Mouse (Mus musculus) kidney, adult 18-20 months (tissue): Measurements from ENCODE around the gene Zfp652.
"Not testable (repeated sequence)": the region's sequence is repeated elsewhere in the genome, so short reads cannot be mapped to it uniquely, and the experiment has no call there.

Experiments
- DNase-seq: peaks from one replicate; pipeline ENCODE4 v3.0.0; 2021

Gene Zfp652

DNA sequence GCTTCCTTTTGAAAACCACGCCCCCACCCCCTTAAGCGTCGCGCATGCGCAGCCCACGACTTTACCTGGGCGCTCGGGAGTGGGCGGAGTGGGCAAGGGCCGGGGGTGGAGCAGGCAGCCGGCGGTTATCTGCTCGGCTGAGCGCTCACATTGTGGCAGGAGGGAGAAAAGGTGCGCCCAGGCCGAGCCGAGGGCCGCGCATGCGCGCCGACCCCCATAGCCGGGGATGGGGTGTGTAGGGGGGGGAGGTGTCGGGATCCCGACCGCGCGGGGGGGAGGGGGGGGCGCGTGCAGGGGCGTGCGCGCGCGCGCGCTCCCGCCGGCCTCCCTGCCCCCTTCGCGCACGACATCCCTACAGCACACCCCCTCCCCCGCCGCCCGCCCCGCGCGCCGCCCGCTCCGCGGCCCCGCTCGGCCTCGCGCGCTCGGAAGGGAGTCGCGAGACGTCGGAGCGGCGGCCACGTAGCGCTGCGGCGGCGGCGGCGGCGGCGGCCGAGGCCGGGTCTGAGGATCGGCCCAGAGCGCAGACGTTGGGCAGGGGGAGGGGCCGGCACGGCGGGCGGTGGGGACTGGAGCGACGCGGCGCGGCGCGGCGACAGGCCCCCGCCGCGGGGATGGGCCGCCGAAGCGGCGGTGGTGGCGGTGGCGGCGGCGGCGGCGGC, at the start of gene Zfp652:
Zfp652 (plus strand) TSS at position 111 of the 662 bp plus-strand sequence.
- DNase-seq = peak; percentile 87

DNA sequence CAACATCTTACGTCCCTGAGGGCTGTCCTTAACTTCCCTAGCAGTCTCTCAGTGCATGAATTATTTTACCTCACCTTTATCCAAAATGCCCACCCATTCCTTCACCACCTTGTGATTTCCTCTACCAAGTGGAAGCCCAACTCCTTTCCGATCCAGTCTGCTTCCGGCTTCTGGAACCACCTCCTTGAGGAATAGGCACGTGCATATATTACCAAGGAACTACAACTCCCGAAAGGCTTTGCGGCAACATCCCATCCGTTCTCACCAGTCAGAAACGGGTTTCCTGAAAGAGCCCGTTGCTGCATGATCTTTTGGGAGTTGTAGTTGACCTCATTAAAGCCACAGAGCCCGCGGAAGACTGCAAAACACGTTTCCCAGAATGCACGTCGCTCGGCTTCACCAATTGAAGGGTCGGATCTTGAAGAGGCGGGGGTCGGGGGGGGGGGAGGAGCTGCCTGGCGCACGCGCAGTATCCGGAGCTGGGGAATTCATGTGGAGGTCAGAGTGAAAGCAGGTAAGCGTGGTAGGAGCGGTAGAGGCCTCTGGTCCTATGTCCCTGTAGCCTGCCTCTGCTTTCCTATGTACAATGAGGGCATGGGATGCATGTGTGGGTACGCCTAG, 45.8 kb upstream of the Zfp652 start, which contains the start of gene Phb:
Phb (plus strand) TSS at position 429 of the 621 bp plus-strand sequence.
- DNase-seq = peak; percentile 91

DNA sequence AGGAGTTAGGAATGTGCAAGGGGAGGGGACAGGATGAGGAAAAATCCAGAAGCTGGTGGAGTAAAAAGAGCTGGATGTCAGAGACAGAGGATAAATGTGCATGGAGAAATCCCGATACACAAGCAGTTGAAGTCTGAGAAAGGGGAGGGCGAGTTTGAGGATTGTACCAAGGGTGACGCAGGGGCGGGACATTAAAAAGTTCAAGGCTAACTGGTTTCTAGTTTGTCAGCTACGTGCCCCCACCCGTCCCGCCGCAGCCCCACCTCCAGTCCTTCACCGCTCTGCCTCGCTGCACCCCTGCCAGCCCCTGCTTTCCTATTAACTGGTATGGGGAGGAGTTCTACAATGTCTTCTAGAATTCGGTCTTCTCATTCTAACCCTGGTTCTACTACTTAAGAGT, 45.3 kb upstream of the Zfp652 start:
- DNase-seq = no peak

DNA sequence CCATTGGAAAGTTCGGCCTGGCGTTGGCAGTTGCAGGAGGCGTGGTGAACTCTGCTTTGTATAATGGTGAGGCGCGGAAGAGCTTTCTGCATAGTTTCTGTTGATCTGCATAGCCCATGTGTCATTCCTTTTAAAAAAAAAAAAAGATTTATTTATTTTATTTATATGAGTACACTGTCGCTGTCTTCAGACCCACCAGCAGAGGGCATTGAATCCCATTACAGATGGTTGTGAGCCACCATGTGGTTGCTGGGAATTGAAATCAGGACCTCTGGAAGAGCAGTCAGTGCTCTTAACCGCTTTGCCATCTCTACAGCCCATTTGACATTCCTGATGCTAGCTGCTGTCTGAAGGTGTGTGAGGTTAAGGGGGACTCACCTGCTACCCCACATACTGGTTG, 44.4 kb upstream of the Zfp652 start:
- not testable (repeated sequence) for DNase-seq

DNA sequence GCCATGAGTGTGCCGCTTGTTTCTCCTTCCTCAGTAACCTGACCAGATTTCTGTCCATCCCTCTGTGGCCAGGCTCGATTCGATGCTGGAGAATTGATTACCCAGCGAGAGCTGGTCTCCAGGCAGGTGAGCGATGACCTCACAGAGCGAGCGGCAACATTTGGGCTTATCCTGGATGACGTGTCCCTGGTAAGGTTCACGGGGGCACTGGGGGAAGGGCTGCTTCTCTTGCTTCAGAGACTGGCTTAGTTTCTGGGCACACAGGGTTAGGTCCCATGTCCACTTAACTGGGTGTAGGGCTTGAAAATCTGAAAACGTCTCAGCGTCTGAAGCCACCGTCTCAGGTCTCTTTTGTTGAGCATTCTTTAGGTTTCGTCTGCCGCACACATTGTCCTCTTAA, 37.0 kb upstream of the Zfp652 start:
- DNase-seq = no peak

DNA sequence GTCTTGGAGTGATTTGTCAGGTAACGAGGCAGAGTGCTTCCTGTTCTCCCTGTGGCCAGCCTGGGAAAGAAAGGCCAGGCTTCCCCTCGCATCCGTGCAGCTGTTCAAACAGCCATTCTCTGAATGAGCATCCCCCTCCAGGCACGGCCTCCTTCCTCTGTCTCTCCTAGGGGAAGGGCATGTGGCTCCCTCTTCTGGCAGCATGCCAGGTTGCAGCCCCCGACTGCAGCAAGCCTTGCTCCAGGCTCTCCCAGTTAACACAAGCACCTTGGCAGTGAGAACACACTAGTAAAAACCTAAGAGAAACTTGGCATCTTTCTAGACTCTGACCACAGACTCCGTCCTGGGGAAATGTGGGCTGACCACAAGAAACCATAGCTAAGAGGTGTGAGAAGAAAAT, 36.2 kb upstream of the Zfp652 start:
- DNase-seq = peak; percentile 44

DNA sequence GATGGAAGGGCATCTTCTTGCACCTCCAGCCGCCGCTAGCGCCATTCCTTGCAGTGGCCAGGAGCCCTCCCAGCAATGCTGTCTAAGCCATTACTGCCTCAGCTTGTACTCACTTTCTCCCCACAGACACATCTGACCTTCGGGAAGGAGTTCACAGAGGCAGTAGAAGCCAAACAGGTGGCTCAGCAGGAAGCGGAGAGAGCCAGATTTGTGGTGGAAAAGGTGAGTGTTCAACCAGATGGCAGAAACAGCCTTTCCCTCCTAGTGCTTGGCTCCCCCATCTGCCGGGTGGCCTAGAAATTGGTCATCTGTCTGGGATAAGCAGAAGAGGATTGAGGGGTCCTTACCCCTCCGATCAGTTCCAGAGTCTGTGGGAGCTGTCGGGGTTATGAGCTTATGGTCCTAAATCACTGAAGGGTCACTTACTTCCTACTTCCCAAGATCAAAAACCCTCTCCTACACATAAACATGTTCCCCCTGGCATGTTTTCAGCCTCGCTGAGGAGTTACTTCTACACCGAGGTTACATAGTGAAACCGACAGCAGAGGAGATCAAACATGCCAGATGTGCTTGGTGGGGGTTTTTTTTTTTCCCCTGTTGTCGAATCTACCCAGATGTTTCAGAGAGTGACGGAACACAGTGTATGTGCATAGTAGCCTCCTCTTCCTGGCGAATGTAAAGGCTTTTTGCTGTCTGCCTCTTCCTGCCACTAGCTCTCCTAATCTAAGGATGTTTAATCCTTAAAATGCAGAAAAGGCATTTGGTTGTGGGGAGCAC, 34.4 kb upstream of the Zfp652 start:
- no peak for DNase-seq

DNA sequence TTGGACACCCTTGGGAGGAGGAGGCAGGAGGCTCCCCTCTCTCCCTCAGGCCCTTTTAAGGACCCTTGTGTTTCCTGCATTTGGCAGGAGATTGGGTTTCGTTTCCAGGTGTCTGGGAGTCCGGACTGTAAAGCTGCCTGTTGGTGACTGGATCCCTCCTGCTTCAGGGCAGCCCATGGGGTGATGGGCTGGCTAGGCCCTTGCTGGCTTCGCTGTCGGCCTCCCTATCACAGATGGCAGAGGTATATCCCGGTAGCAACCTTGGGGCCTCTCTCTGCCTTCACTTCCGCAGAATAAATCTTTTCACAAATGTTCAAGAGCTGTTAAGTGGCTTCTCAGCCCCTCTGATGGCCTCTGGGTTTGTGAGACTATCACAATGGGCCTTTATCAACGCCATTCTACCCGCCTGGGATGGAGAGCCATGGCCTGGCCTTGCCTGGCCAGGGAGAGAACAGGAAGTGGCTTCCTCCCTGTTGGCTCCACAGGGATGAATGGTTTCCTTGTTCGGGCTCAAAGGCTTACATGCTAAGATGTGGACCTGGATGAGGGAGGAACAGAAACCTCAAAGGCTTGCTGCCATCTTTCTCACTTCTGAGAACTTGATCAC, 30.4 kb upstream of the Zfp652 start:
- DNase-seq = no peak

DNA sequence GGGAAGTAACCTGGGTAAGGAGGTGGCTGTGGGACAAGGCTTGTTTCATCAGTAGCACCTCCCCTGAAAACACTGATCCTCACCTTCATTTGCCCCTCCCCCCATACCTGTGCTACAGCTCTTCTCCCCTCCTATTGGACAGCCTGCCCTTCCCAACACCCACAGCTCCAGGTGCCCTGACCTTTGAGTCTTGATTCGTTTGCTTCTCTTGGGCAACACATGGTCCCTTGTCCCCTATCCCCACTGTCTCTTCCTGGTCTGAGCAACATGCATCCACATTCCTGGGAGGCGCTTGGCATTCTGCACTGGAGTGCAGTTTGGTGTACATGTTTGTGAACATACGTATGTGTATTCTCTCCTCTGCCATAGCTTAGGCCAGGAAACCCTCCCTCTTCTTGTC, 29.5 kb upstream of the Zfp652 start:
- DNase-seq = no peak

DNA sequence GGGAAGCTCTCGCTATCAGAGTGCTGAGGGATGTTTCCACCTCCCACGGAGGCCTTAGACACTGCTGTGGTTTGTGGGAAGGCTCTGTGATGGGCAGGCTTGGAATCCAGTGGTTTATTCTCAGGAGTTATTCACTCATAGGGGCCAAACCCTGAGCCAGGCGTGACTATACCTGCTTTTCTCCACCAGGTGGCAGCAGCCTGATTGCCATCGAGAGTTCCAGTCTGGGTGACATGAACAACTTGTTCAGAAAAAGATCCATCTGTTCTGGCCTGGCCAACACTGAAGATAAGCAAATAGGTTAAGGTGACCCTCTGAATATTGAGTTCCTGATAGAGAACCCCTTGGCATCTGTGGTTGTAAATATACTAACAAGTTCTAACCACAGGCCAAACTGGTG, 26.4 kb upstream of the Zfp652 start:
- peak; percentile 83 for DNase-seq

DNA sequence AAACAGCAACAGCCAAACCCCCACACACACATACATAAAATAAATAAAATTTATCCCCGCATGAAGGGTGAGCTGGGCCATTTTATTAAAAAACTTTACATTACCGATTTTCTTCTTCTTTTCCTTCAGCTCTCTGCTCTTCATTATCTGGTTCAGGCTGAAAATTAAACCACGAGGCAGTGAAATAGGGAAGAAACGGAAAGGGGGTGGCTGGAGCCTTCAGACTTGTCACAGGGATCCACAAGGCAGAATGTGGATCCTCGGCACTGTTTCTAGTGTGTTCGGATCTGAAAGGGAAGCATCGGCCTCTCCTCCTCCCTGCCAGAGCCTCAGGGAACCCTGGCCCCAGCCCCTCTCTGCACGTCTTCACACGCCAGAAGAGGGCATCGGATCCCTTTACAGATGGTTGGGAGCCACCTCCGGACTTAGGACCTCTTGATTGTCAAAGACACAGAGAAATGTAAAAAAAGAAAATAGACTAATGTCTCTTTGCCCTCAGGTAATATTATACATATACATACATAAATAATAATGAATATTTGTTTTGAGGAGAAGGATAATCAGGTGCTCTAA, 25.3 kb upstream of the Zfp652 start:
- DNase-seq = no peak

DNA sequence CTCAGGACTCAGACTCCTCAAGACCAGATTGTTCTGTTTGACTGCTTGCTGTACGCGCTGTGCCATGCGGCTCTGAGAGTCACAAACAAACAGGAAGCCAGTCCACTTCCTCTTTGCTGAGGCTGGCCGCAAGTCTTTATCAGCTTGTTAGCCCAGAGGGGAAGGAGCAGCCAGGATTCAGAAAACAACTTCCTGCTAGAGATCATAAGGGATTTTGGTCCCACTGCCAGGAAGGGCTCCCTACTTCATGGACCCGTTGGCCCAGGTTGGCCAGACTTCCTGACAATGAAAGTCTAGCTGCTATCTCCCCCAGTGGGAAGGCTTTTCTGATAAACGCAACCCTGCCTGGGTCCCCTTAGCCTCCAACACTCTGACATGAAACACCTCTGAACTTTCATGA, 24.0 kb upstream of the Zfp652 start:
- DNase-seq = peak; percentile 60

DNA sequence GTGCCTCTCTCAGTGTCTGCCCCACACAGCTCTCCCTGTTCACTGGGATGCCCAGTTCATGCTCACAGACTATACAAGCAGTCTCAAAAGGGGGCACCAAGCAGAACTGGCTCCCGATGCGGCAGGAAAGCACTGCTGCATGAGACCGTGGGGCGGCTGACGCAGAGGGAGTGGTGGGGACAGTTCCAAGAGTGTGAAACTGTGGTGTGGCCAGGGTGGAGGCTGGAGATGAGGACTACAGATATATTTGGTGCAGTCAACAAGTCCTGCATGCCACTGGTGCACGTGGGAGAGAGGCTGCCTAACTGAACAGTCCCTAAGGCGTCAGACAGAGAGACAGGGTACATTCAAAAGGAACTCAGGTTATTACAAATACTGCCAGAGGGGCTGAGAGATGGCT, 23.5 kb upstream of the Zfp652 start:
- DNase-seq = no peak

DNA sequence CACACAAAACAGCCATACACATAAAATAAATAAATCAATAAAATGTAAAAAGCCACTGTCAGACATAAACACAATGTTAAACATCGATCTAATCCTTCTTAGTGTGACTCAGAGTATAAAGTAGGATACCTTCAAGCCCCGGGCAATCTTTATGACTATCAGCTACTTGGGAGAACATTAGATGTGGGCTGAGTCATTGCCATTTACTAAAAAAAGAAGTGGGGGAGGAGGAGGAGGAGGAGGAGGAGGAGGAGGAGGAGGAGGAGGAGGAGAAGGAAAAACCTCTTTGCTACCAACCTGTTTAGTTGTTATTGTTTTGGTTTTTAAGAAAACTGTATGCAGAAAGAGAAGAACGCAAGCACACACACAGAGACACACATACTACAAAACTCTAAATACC, 22.9 kb upstream of the Zfp652 start:
- DNase-seq = no peak

DNA sequence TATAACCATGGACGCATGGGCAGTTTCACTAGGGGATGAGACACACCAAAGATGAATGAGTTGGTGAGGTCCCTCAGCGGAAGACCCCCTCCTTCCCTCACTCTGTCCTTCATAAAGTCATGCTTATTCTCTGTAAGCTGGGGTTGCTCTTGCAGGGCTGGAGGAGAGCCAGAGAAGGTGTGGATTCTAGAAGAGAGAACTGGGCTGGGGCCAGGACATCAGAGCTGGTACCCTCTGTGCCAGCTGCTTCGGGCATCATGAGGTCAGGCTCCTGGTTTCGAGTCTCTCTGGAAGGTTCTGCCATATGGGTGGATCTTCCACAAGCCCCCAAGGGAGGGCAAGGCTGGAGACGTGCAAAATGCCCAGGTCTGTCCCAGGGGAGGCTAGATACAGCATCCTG, 13.9 kb upstream of the Zfp652 start:
- DNase-seq = no peak

DNA sequence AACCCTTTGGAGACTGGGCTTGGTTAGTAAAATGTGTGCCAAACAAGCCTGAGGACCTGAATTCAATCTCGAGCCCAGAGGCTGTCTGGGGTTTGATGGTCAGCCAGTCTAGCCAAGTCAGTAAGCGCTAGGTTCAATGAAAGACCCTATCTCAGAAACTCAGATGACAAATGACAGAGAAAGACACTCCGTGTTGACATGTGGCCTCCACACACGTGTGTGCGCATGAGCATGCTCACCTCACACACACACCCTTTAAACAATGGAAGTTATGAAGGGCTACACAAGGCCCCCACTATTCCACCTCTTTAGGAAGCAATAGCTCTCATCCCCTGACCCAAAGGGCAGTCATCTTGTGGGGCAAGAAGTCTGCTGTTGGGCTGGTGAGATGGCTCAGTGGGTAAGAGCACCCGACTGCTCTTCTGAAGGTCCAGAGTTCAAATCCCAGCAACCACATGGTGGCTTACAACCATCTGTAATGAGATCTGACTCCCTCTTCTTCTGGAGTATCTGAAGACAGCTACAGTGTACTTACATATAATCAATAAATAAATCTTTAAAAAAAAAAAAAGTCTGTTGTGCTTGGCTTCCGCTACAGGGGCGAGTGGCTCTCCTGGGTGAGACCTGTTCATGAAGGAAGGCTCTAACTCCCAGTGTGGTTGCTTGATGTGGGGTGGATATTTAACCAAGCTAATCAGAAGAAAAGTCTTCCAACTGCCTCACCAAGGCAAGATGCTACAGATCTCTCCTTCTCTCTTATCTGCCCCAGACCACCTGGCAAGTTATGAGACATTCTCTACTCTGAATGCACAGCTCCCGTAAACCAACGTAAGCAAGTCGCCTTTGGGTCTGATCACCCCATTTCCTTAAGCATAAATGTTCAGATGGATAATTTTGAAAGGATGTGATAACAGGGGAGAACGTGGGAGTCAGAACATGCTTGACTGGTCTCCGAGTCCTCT, 11.4 kb upstream of the Zfp652 start:
- no peak for DNase-seq

DNA sequence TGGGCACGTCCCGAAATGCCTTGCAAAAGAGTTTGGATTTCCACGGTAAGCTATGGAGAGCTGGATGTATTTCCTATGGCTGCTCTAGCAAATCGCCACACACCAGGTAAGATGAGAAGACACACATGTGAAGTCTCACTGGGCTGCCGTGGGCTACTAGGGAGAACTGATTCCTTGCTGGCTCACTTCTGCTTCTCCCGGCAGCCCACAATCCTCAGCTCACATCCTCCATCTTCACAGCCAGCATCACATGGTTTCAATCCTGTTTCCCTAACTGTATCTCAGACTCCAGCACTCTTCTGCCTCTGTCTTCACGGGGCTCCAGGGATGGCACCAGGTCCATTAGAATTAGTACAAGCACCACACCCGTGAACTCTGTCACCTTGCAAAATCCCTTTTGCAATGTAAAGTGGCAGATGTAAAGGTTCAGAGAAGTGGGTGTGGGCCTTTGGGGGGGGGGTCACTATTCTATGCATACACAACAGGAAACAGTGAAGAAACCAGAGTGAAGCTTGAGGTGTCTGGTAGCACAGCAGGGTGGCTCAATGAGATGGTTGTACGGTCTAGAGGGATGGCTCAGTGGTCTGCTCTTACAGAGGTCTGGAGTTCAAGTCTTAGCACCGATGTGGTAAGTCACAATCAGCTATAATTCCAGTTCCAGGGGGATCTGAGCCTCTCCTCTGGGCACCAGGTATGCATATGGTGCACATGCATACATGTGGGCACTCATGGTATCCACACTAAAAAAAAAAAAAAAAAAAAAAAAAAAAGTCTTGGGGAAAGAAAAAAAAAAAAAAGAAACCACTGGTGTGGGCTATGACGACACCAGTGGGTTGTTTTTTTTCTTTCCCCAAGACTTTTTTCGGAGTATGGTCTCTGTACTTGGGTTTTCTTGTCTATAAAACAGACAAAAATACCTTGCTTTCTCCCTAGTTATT, 8.2 kb upstream of the Zfp652 start:
- no peak for DNase-seq

DNA sequence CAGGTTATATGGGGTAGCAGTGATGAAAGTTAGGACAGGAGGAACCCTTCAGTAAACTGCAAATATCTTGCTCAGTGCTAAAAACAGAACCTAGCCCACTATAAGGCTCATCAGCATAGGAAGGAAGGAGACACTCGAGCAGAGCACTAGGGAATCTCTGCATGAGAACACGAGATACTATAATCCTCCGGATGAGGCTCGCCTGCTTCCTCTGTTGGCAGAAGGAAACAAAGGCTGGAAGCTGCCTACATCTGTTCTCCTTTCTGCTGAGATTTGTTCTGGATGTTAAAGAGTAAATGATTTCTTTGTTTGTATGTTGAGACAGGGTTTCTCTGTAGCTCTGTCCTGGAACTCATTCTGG, 7.5 kb upstream of the Zfp652 start:
- DNase-seq = no peak

DNA sequence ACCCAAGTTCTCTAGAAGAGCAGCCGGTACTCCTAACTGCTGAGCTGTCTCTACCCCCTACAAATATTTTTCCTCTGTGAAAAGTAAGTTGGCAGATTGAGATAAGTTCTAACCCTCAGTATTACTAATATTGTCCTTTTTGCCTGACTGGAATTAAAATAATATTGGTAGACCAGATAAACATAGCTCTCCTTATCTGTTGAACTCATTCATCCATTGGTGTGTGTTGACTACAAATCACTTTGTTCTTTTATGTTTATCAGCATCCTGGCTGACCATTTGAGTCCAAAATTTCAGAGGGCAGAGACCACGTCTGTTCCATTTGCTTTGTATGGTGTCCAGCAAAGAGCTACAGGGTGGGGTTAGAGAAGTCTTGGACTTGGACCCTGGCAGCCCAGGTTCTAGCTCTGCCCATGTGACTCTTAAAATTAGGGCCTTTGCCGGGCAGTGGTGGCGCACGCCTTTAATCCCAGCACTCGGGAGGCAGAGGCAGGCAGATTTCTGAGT, 2.9 kb upstream of the Zfp652 start:
- no peak for DNase-seq

DNA sequence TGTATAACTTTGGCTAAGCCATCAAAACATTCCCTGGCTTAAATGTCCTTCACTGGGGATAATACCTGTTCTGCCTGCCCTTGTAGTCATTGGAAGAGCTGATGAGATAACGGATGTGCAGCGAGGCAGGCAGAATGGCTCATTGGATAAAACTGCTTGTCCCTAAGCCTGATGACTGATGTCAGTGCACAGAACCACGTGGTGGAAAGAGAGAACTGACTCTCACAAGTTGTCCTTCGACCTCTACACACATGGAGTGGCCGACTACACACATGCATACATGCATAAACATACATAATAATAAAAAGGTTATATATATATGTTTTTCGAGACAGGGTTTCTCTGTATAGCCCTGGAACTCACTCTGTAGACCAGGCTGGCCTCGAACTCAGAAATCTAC, 2.0 kb upstream of the Zfp652 start:
- no peak for DNase-seq

DNA sequence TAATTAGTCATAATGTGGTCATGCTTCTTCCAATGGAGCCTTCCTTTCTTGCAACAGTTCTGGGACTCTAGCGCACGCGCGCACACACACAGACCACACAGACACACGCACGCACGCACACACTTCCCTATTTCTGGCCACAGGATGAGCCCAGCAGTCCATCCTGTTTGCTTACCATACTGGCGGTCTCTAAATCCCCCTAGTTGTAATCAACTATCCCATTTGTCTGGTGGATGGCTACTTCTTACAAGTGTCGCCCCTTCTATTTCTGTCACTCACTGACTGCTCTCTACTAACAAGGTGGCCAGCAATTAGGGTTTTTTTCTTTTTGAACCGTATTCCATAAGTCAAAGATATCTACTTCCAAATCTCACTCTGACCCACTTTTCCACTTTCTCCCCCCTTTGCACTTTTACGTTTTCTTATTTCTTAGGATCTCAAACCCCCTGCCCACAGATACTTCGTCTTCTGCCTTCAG, 349 bp upstream of the Zfp652 start:
- peak; percentile 39 for DNase-seq
